Mouse (Mus musculus) CH12.LX (cell line): Measurements from ENCODE around the gene Gdf7. TPM values are rescaled to one million over a fixed set of nuclear protein-coding genes. Genes with fewer than 3 reads are reported as not detected.

Source experiments
- DNase-seq: peaks from one replicate; pipeline ENCODE4 v3.0.0-alpha.2; 2013; ENCODE audit errors: extremely low read depth
- H3K27ac ChIP-seq: 2 replicates; pipeline ENCODE4 v1.5.1; 2012; ENCODE audit warnings: low read depth, mild to moderate bottlenecking, control low read depth, moderate library complexity; ENCODE audit not compliant: insufficient read depth
- H3K27me3 ChIP-seq: replicated peaks from 2 replicates; pipeline ENCODE3; 2012; ENCODE audit warnings: inconsistent platforms
- H3K36me3 ChIP-seq, 2 experiments: replicated peaks in 1 of 2; 2 replicates each; pipeline versions ENCODE3 to v1.6.1; 2012; ENCODE audit warnings: inconsistent platforms in 1 of 2, low read length in 1 of 2, mild to moderate bottlenecking in 1 of 2, mixed read lengths in 1 of 2, moderate library complexity in 1 of 2; ENCODE audit not compliant: control insufficient read depth in 1 of 2, insufficient read depth in 1 of 2
- H3K4me1 ChIP-seq, 2 experiments: 2 replicates each; pipeline ENCODE4 v1.6.1; 2012; ENCODE audit warnings: inconsistent platforms in 1 of 2, moderate library complexity in 1 of 2; ENCODE audit not compliant: insufficient read depth in 2 of 2, control insufficient read depth in 1 of 2
- H3K4me2 ChIP-seq: 2 replicates; pipeline ENCODE4 v1.6.1; 2012; ENCODE audit warnings: low read depth, mild to moderate bottlenecking, control low read depth; ENCODE audit not compliant: poor library complexity, insufficient read depth, severe bottlenecking
- H3K4me3 ChIP-seq, 3 experiments: fragments of 150-350 bp in 1 of 3; sonication (generic) in 1 of 3; replicated peaks in 1 of 3; 2 replicates each; pipeline versions ENCODE3 to v1.5.1; 2011 to 2012; ENCODE audit warnings: low read depth in 2 of 3, low read length in 2 of 3, mild to moderate bottlenecking in 2 of 3, moderate library complexity in 2 of 3, control low read depth in 1 of 3, improper control_type of control experiment in 1 of 3, inconsistent platforms in 1 of 3, mixed read lengths in 1 of 3; ENCODE audit not compliant: poor library complexity in 1 of 3
- H3K79me2 ChIP-seq: replicated peaks from 2 replicates; pipeline ENCODE4 v1.6.1; 2012; ENCODE audit warnings: mild to moderate bottlenecking, moderate library complexity; ENCODE audit not compliant: control insufficient read depth, poor library complexity, insufficient read depth, severe bottlenecking; ENCODE audit errors: extremely low read depth
- H3K9ac ChIP-seq: 2 replicates; pipeline ENCODE4 v1.6.1; 2012; ENCODE audit warnings: low read depth, mild to moderate bottlenecking, control low read depth, moderate library complexity; ENCODE audit not compliant: insufficient read depth
- H3K9me3 ChIP-seq: replicated peaks from 2 replicates; pipeline ENCODE3; 2012; ENCODE audit warnings: low read length, inconsistent platforms, mixed read lengths
- BHLHE40 ChIP-seq: IDR thresholded peaks from 2 replicates; pipeline ENCODE4 v1.6.1; 2011; ENCODE audit warnings: mild to moderate bottlenecking, low read depth, low read length, improper control_type of control experiment
- CHD1 ChIP-seq: IDR thresholded peaks from 2 replicates; pipeline ENCODE4 v1.6.1; 2012; ENCODE audit warnings: low read depth, low read length, improper control_type of control experiment, inconsistent platforms
- CHD2 ChIP-seq: IDR thresholded peaks from 2 replicates; pipeline ENCODE4 v1.6.1; 2011; ENCODE audit warnings: low read length, improper control_type of control experiment
- CTCF ChIP-seq, 2 experiments: IDR thresholded peaks in 1 of 2; conservative IDR thresholded peaks in 1 of 2; 2 replicates each; pipeline ENCODE4 v1.5.1; 2011 to 2012; ENCODE audit warnings: low read depth in 2 of 2, low read length in 2 of 2, improper control_type of control experiment in 1 of 2, inconsistent platforms in 1 of 2, mild to moderate bottlenecking in 1 of 2, moderate library complexity in 1 of 2
- ELF1 ChIP-seq: IDR thresholded peaks from 2 replicates; pipeline ENCODE4 v1.6.1; 2014; ENCODE audit warnings: low read depth, mild to moderate bottlenecking, inconsistent platforms, low read length, improper control_type of control experiment
- EP300 ChIP-seq: IDR thresholded peaks from 2 replicates; pipeline ENCODE4 v1.6.1; 2011; ENCODE audit warnings: low read length, improper control_type of control experiment
- GABPA ChIP-seq: IDR thresholded peaks from 2 replicates; pipeline ENCODE4 v1.6.1; 2012; ENCODE audit warnings: low read depth, low read length, improper control_type of control experiment, inconsistent platforms; ENCODE audit not compliant: insufficient replicate concordance
- IRF4 ChIP-seq: IDR thresholded peaks from 2 replicates; pipeline ENCODE4 v1.6.1; 2014; ENCODE audit warnings: low read depth, mild to moderate bottlenecking, inconsistent platforms, low read length, improper control_type of control experiment
- JUN ChIP-seq: IDR thresholded peaks from 2 replicates; pipeline ENCODE4 v1.6.1; 2011; ENCODE audit warnings: low read depth, mild to moderate bottlenecking, low read length, improper control_type of control experiment, moderate library complexity; ENCODE audit not compliant: insufficient read depth
- JUND ChIP-seq: conservative IDR thresholded peaks from 2 replicates; pipeline ENCODE4 v1.6.1; 2011; ENCODE audit warnings: low read depth, low read length, improper control_type of control experiment
- KAT2A ChIP-seq: IDR thresholded peaks from 2 replicates; pipeline ENCODE4 v1.6.1; 2012; ENCODE audit warnings: low read length, improper control_type of control experiment, inconsistent platforms; ENCODE audit not compliant: insufficient replicate concordance
- MAFK ChIP-seq: IDR thresholded peaks from 2 replicates; pipeline ENCODE4 v1.6.1; 2011; ENCODE audit warnings: low read length, improper control_type of control experiment; ENCODE audit not compliant: insufficient replicate concordance
- MAZ ChIP-seq: IDR thresholded peaks from 2 replicates; pipeline ENCODE4 v1.6.1; 2012; ENCODE audit warnings: low read depth, mild to moderate bottlenecking, inconsistent platforms, low read length, improper control_type of control experiment, moderate library complexity
- MXI1 ChIP-seq: IDR thresholded peaks from 2 replicates; pipeline ENCODE4 v1.6.1; 2011; ENCODE audit warnings: mild to moderate bottlenecking, low read depth, low read length, improper control_type of control experiment
- NELFE ChIP-seq: IDR thresholded peaks from 2 replicates; pipeline ENCODE4 v1.6.1; 2011; ENCODE audit warnings: low read depth, low read length, improper control_type of control experiment
- NRF1 ChIP-seq: IDR thresholded peaks from 2 replicates; pipeline ENCODE4 v1.6.1; 2014; ENCODE audit warnings: low read depth, mild to moderate bottlenecking, inconsistent platforms, low read length, improper control_type of control experiment, moderate library complexity
- PAX5 ChIP-seq: IDR thresholded peaks from 2 replicates; pipeline ENCODE4 v1.6.1; 2012; ENCODE audit warnings: low read length, inconsistent platforms, mixed read lengths
- POLR2A ChIP-seq: IDR thresholded peaks from 2 replicates; pipeline ENCODE4 v1.6.1; 2011; ENCODE audit warnings: low read depth, mild to moderate bottlenecking, improper control_type of control experiment, low read length
- RCOR1 ChIP-seq: conservative IDR thresholded peaks from 2 replicates; pipeline ENCODE4 v1.6.1; 2012; ENCODE audit warnings: low read depth, mild to moderate bottlenecking, inconsistent platforms, low read length, improper control_type of control experiment
- SIN3A ChIP-seq: IDR thresholded peaks from 2 replicates; pipeline ENCODE4 v1.6.1; 2012; ENCODE audit warnings: low read length, improper control_type of control experiment, inconsistent platforms
- TBP ChIP-seq: conservative IDR thresholded peaks from 2 replicates; pipeline ENCODE4 v1.6.1; 2011; ENCODE audit warnings: low read depth, low read length, improper control_type of control experiment
- USF1 ChIP-seq: IDR thresholded peaks from 2 replicates; pipeline ENCODE4 v1.6.1; 2014; ENCODE audit warnings: low read depth, mild to moderate bottlenecking, inconsistent platforms, low read length, improper control_type of control experiment
- USF2 ChIP-seq: conservative IDR thresholded peaks from 2 replicates; pipeline ENCODE4 v1.6.1; 2011; ENCODE audit warnings: low read depth, low read length, improper control_type of control experiment
- ZC3H11A ChIP-seq: IDR thresholded peaks from 2 replicates; pipeline ENCODE4 v1.6.1; 2012; ENCODE audit warnings: low read depth, mild to moderate bottlenecking, inconsistent platforms, low read length, improper control_type of control experiment
- ZKSCAN1 ChIP-seq: IDR thresholded peaks from 2 replicates; pipeline ENCODE4 v1.6.1; 2012; ENCODE audit warnings: low read depth, inconsistent platforms, low read length, improper control_type of control experiment, borderline replicate concordance
- ZNF384 ChIP-seq: IDR thresholded peaks from 2 replicates; pipeline ENCODE4 v1.6.1; 2012; ENCODE audit warnings: low read depth, low read length, improper control_type of control experiment, inconsistent platforms
- dilution Hi-C: fragments of 300-500 bp; cut with MboI; formaldehyde crosslinking; loops from 2 replicates; pipeline ENCODE4 v1.14.3; 2020; ENCODE audit warnings: low sequenced_read_pairs; ENCODE audit not compliant: extremely low pct_unique_long_range_greater_than_20kb, extremely low pct_ligation_motif_present
- in situ Hi-C: fragments of 300-500 bp; cut with MboI; formaldehyde crosslinking; loops from 3 replicates; pipeline ENCODE4 v1.14.3; 2019; ENCODE audit warnings: low sequenced_read_pairs, low pct_ligation_motif_present, low pct_unique_long_range_greater_than_20kb, mixed read lengths
- polyA plus RNA-seq: library from polyadenylated mRNA; unstranded; fragments of >175 nt; gene quantifications from 2 replicates; pipeline ENCODE4 v1.2.1, GENCODE M21; 2012; ENCODE audit warnings: low read depth; ENCODE audit not compliant: insufficient read length
- total RNA-seq, 2 experiments: library from RNA; depleted of rRNA; stranded (reverse); fragments of 300-350 nt in 1 of 2; fragments of >200 nt in 1 of 2; gene quantifications; 2 replicates each; pipeline ENCODE4 v1.2.3; 2012 to 2014

Gdf7 gene
- total and polyA plus RNA-seq, 3 experiments, result not detected

DNA sequence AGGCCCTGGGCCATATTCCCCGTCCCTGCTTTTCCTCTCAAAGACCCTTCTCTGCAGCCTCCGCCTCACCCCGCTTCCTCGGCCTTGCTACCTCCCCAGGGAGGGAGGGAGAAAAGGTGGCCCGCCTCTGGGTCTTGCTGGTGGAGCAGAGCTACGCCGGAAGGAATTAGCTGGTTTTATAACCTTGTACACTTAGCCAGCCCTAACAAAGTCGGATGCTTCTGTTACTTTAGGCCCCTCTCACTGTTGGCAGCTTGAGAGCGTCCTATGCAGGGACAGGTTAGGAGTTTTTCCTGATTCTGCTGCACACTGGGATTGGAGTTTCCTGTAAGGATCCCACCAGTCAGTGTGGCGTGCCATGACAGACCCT, 1.7 kb downstream of the Gdf7 start:
- dilution Hi-C loops, result no loop called here
- H3K9me3 ChIP-seq, result peaks cover 40% of the 10 kb centered on the region
- DNase-seq, result no peak
- H3K9ac ChIP-seq, result no peak overlapping the region
- H3K27ac ChIP-seq, result no peak overlapping the region
- in situ Hi-C loops, result loop anchor here (10.0 to 25.0 kb wide), 2 partner anchors 315 to 712 kb away; no protein-coding TSS in a partner anchor
- peaks cover 0 to 9% of the 10 kb centered on the region in 2 experiments for H3K36me3 ChIP-seq
- no peak overlapping the region for H3K4me2 ChIP-seq
- no peaks in the 10 kb centered on the region for H3K27me3 ChIP-seq
- H3K4me1 ChIP-seq, result peaks cover 8 to 19% of the 10 kb centered on the region in 2 experiments
- H3K79me2 ChIP-seq, result no peaks in the 10 kb centered on the region
- no peak for TF ChIP-seq GABPA
- TF ChIP-seq JUN, result no peak
- TF ChIP-seq USF1, result no peak
- no peak for TF ChIP-seq ELF1
- no peak for TF ChIP-seq ZC3H11A
- no peak for TF ChIP-seq BHLHE40
- no peak for TF ChIP-seq RCOR1
- TF ChIP-seq USF2, result no peak
- TF ChIP-seq MAZ, result no peak
- no peak for TF ChIP-seq CHD1
- no peak for TF ChIP-seq MXI1
- TF ChIP-seq ZNF384, result no peak
- no peak for TF ChIP-seq CTCF (conservative IDR thresholded peaks at IDR 0.05 in 1 of 2, IDR thresholded peaks at IDR 0.05 in 1 of 2; ENCODE audit: low read depth in 2 of 2, low read length in 2 of 2)
- no peak for TF ChIP-seq EP300
- TF ChIP-seq JUND, result no peak
- no peak for TF ChIP-seq IRF4
- H3K4me3 ChIP-seq, result no peak overlapping the region

DNA sequence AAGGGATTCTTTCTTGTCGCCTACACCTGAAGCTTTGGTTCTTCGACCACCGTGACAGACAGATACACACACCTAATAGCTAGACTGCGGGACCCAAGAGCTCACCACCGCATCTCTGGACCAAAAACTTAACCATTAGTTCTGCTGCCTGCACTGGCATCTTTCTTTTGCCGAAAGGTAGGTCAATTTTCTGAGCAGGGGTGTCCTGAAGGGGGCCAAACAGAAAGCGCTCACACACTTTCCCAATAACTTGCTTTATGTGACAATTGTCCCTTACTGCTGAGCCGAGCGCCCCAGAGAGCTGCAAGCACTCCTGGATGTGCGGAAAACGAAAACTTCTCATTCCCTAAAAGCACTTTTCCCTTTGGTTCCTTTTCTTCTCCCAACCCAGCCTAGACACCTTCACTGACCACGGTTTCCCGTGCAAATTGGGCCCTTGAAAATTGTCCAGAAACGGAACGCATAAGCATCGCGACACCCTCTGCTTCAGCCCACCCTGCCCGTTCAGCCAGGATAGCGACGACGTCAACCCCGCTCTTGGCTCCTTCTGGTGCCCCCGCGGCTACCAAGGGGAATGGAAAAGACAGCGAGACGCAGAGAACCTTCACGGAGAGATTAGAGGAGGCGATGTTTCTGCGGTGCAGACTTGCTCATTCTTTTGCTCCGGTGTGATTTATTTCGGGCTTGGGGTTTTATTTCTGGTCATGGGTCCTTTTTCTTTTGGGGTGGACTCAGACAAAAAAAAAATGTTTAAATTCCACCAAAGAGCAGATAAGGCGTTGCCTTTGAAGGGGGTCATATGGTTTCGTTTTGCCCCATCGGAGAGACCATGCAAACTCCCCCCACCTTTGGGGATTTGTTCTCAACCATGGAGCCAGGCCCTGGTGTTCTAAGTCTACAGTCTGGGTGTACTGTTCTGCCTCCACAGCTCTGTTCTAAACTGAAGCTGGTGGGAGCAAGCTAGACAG, 2.3 kb downstream of the Gdf7 start:
- no peak overlapping the region for H3K4me2 ChIP-seq
- peaks cover 40% of the 10 kb centered on the region for H3K9me3 ChIP-seq
- peaks cover 0 to 9% of the 10 kb centered on the region in 2 experiments for H3K36me3 ChIP-seq
- no peak overlapping the region for H3K9ac ChIP-seq
- H3K27me3 ChIP-seq, result no peaks in the 10 kb centered on the region
- H3K4me3 ChIP-seq, result no peak overlapping the region
- H3K79me2 ChIP-seq, result no peaks in the 10 kb centered on the region
- dilution Hi-C loops, result no loop called here
- in situ Hi-C loops, result loop anchor here (10.0 to 25.0 kb wide), 2 partner anchors 315 to 713 kb away; no protein-coding TSS in a partner anchor
- peaks cover 8 to 26% of the 10 kb centered on the region in 2 experiments for H3K4me1 ChIP-seq
- no peak for TF ChIP-seq USF2
- TF ChIP-seq EP300, result no peak
- no peak for TF ChIP-seq JUND
- no peak for TF ChIP-seq NELFE
- no peak for TF ChIP-seq CHD2
- no peak for TF ChIP-seq ZKSCAN1
- no peak for TF ChIP-seq PAX5
- TF ChIP-seq CHD1, result no peak
- no peak for TF ChIP-seq MAFK
- TF ChIP-seq ZNF384, result no peak
- TF ChIP-seq NRF1, result no peak
- no peak for TF ChIP-seq KAT2A
- TF ChIP-seq TBP, result no peak
- no peak for TF ChIP-seq SIN3A
- TF ChIP-seq POLR2A, result no peak
- no peak for DNase-seq
- no peak overlapping the region for H3K27ac ChIP-seq
